Mouse (Mus musculus) olfactory bulb, adult 2 months (tissue): ENCODE data around the gene Ski. TPM values are rescaled to one million over a fixed set of nuclear protein-coding genes. Genes with fewer than 3 reads are reported as not detected.

Experiments used
- H3K27ac ChIP-seq: fragments of 200-500 bp; 2 replicates; pipeline ENCODE4 v1.5.1; 2012; ENCODE audit warnings: low read depth, low read length; ENCODE audit not compliant: insufficient read depth
- H3K4me1 ChIP-seq: fragments of 200-500 bp; 2 replicates; pipeline ENCODE4 v1.6.1; 2012; ENCODE audit warnings: low read length; ENCODE audit not compliant: control insufficient read depth, insufficient read depth
- H3K4me3 ChIP-seq: fragments of 200-500 bp; 2 replicates; pipeline ENCODE4 v1.5.1; 2012; ENCODE audit warnings: mild to moderate bottlenecking, low read depth, low read length, moderate library complexity; ENCODE audit not compliant: insufficient read depth
- CTCF ChIP-seq: fragments of 200-500 bp; IDR thresholded peaks from 2 replicates; pipeline ENCODE4 v1.5.1; 2012; ENCODE audit warnings: low read depth, mild to moderate bottlenecking, low read length, moderate library complexity; ENCODE audit not compliant: insufficient read depth
- POLR2A ChIP-seq: fragments of 200-500 bp; IDR thresholded peaks from 2 replicates; pipeline ENCODE4 v1.6.1; 2012; ENCODE audit warnings: mild to moderate bottlenecking, low read depth, low read length, moderate library complexity; ENCODE audit not compliant: insufficient read depth
- WGBS: fragments of 180-500 bp; shearing (Covaris S2); methylation state at CpG from one replicate; pipeline ENCODE4 v1.1.7; 2018; 5-methylcytosine and 5-hydroxymethylcytosine counted together
- polyA plus RNA-seq: library from polyadenylated mRNA; stranded (reverse); fragments of >200 nt; gene quantifications from 2 replicates; pipeline ENCODE4 v1.2.4, GENCODE M21; 2012; ENCODE audit warnings: low replicate concordance; ENCODE audit not compliant: missing spikeins, insufficient read depth, insufficient read length

Gene Ski
- polyA plus RNA-seq, 1 experiment: not detected

DNA sequence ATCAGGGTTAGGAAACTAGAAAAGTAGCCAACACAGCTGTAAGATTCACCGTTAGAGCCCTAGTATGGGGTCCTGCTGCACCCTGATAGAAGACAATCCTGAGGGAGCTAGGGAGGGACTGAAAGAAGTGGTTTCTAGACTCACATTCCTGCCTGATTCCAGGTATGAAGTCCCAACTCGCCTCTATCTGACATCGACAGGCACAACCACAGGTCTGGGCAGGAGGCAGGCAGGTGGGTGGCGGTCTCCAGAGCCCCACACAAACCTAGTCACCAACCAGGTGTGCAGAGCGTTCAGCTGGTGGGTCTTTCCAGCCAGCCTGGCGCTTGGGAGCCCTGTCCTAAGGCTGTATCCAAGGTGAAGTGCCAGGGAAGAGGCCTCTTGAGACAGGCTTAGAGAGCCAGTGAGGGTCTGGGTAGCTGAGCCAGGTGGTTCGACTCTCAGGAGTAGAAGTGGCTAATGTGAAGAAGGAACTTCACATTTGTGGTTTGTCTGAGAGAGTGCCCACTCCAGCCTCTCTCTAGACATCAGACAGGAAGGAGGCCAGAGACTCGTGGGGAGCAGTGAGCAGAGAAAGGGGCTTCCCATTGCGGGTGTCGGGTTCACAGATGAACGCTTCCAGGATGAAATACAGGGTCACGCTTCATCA is 14.5 kb upstream of the Ski start:
- WGBS: 85% methylated on average over 12 of the region's 12 CpGs
- TF ChIP-seq CTCF (no peak), POLR2A (no peak)
- H3K27ac ChIP-seq: 0 out of 2 replicates have a peak overlapping the region, but pooled peaks have one; percentile 99
- peaks cover 71% of the 10 kb centered on the region for H3K4me1 ChIP-seq
- no peak overlapping the region for H3K4me3 ChIP-seq

DNA sequence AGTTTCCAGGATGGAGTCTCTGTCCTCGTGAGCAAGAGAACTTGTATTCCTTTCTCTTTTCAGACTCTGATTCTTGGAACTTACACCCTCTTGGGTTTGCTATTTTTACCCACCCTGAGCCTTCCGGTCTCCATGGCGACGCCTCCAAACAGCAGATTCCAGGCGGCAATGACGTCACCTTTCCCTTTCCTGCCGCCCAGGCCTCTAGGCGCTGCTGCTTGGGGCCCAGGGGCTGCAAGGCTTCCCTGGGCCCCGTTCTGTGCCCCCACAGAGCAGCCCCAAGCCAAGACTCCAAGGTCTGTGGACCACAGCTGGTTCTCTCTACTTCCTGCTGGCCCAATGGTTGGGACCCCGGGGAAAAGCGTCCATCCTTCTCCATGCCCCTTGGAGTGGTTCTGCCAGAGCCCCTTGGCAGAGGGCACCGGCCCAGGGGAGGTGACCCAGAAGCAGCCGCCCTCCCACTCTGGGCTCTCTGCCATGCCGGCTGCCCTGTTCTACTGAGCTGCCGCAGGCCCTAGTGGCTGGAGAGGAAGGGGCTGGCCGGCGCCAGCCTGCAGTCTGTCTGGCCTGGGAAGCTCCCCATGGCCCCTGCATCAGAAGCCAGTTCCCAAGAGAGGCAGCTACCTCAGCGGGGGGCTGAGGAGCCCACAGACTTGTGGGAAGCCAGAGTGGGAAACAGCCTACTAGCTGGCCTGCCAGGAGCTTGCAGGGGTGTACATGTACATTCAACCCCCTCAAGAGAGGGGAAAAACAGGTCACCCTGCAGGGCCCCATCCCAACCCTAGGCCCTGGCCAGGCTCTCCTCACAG is 13.1 kb upstream of the Ski start:
- Histone ChIP-seq H3K4me1 (peaks cover 76% of the 10 kb centered on the region), H3K4me3 (peak overlapping the region; percentile 9), H3K27ac (peak overlapping the region; percentile 99)
- no peak; the same call in 1 of the 2 replicates for TF ChIP-seq POLR2A
- 0 out of 2 replicates have a peak, but pooled peaks have one; percentile 11 for TF ChIP-seq CTCF
- 3% methylated on average over 18 of the region's 18 CpGs for WGBS

DNA sequence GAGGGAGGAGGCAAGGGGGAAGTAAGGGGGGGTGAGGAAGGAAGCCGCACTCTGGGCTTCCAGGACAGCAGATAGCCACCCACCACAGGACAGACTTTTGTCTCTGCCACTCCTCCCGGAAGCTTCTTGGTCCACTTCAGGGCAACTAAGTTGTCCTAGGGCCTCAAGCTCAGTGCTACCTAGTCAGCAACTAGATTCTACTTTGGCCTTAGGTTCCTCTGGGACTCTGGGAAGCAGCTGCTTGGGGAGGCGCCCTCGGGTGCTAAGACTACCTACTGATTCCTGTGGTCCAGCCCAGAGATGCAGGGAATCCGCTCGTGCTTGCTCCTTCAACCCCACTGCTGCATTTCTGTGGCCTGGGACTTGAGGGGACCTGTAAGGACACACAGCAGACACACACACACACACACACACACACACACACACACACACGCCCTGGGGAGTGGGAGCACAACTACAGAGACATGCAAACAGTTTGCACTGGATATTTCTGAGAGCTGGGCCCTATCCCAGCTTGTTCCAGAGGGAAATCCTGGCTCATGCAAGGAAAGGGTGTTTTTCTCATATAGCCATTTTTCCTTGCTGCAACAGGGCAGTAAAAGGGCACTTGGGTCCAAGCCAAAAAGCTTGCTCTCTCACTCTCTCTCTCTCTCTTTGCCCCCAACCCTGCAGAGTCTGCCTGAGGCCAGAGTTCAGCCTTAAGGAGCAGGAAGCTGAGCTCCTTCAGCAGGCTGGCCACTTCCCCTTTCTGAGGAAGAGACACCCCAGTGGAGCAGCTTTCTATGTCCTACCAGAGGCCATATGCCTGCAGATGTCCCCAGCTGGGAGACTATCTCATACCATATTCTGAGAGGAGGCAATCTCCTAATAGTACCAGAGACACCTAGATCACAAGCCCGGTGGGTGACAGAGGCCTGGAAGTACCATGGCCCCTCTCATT is 12.2 kb upstream of the Ski start:
- H3K4me3 ChIP-seq: no peak overlapping the region
- 22% methylated on average over 8 of the region's 8 CpGs for WGBS

DNA sequence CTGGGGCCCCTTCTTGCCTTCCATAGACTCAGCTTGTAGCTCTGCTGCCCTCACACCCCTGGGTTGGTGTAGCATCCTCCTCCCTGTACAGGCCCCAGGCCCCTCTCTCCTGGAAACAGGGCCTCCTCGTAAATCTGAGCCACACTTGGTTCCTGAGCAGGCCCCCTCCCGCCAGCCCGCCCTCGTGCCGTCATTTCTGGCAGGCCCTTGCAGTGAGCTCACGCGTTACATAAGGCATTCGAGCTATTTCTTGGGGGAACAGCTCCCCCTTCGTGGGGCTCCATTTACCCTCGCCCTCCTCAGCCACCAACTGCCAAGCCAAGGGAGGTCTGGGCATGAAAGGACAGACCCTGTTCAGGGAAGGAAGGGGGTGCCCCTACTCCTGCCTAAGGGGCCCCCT is 11.5 kb upstream of the Ski start:
- TF ChIP-seq POLR2A (peak; percentile 30; the same call in 1 of the 2 replicates), CTCF (no peak)
- WGBS: 3% methylated on average over 10 of the region's 10 CpGs
- H3K27ac ChIP-seq: peak overlapping the region; percentile 99
- no peak overlapping the region for H3K4me3 ChIP-seq
- H3K4me1 ChIP-seq: peaks cover 67% of the 10 kb centered on the region

More for the DNA sequence above, 12.2 kb upstream of the Ski start:
- TF ChIP-seq CTCF (no peak), POLR2A (no peak; the same call in 1 of the 2 replicates)
- peaks cover 75% of the 10 kb centered on the region for H3K4me1 ChIP-seq
- H3K27ac ChIP-seq: peak overlapping the region; percentile 99

DNA sequence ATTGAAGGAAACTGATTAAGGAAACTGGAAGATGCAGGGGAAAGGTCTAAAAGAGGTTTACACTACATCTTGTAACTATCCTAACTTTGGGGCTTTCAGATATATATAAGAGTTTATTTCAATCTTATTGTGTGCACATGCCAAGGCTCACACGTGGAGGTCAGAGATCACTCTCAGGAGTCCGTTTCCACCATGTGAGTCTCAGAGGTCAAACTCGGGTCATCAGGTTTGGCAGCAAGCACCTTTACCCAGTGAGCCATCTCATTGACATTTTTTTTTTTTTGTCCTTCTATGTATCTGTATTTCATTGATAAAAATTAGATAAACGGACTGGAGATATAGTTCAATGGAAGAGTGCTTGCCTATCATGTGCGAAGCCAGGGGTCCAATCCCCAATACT is 6.1 kb upstream of the Ski start:
- 89% methylated on average over 5 of the region's 5 CpGs for WGBS
- H3K4me1 ChIP-seq: peaks cover 21% of the 10 kb centered on the region
- TF ChIP-seq CTCF: no peak
- no peak for TF ChIP-seq POLR2A

DNA sequence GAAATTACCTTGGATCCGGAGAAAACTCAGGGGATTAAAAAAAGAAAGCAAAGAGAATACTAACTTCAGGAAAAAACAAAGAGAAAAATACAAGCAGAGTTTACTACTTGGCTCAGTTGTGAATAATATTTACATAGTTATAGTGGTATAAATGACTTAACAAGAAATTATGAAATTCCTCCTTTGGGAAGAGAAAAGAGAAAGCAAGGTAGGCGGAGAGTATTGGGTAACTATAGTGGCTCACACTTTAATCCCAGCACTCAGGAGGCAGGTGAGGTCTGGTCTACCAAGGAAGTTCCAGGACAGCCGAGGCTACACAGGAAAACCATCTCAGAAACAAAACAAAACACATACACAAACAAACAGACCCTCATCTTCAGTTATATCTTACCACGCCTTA is 5.6 kb upstream of the Ski start:
- WGBS: 88% methylated on average over 4 of the region's 4 CpGs
- Histone ChIP-seq H3K4me3 (no peak overlapping the region), H3K4me1 (peaks cover 19% of the 10 kb centered on the region), H3K27ac (no peak overlapping the region)
- no peak for TF ChIP-seq CTCF
- TF ChIP-seq POLR2A: no peak

More for the DNA sequence above, 6.1 kb upstream of the Ski start:
- H3K27ac ChIP-seq: no peak overlapping the region
- H3K4me3 ChIP-seq: no peak overlapping the region

DNA sequence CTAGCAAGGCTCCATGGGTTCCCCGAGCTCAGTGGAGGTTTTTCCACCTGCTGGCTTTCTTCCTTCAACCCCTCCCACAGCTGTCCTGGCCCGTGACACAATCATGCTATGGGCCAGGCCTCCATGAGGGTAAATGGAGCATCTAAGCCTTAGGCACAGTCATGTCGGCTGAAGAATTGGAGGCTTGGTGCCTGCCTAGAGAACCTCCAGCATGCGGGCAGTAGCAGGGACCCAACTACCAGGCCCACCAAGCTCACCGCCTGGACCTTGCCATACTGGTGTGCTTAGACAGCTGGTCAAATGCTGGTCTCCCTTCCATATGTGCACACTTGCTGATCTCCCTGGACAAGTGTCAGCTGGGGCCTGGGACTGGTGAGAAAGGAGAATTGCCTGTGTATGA is 3.5 kb upstream of the Ski start:
- Histone ChIP-seq H3K4me1 (peaks cover 3% of the 10 kb centered on the region; the same call in 1 of the 2 replicates), H3K4me3 (no peak overlapping the region), H3K27ac (no peak overlapping the region)
- WGBS: 97% methylated on average over 5 of the region's 5 CpGs
- TF ChIP-seq CTCF: no peak
- TF ChIP-seq POLR2A: no peak
